In genomic region chr4:43399391-43400131, GRCm38 (mm10) we compare ENCODE assay signal across 9 mouse cellular contexts. TPM values are rescaled to one million over a fixed set of nuclear protein-coding genes. Genes with fewer than 3 reads are reported as not detected.
DNase-seq lines count a peak whose midpoint lies in the region; ATAC-seq lines count a peak whose summit lies in the region.
"Had no signal": no experiment of that assay in that cellular context is flagged by ENCODE, and none has a peak within 500 bp of the region (broad histone marks: within the 10 kb centered on the region; RNA-seq: fewer than 3 reads in every experiment).

No protein-coding gene starts in this region.

- 39% methylated on average over 31 of the region's 31 CpGs for WGBS in heart, embryonic 15.5 days
- WGBS in limb, embryonic 11.5 days, result 82% methylated on average over 31 of the region's 31 CpGs
- WGBS in stomach, embryonic 16.5 days, result 62% methylated on average over 31 of the region's 31 CpGs

- DNase-seq in retina, postnatal 1 day, result peak; percentile 21
- no peak for DNase-seq in retina, embryonic 14.5 days (ENCODE audit: low spot score)
- DNase-seq in limb, embryonic 11.5 days (ENCODE audit: low spot score), result no peak
- DNase-seq in natural killer cell, adult 2 months (ENCODE audit: low spot score in 2 of 2), result no peak
- no peak for DNase-seq in layer of hippocampus, postnatal 25 days (ENCODE audit: extremely low spot score in 1 of 2, low spot score in 1 of 2)

- ATAC-seq in heart, embryonic 15.5 days (replicated peaks; ENCODE audit: insufficient number of reproducible peaks, insufficient read depth, low FRiP score, low read depth), result peak; percentile 77
- ATAC-seq in limb, embryonic 11.5 days (ENCODE audit: insufficient number of reproducible peaks, low FRiP score, low TSS enrichment, low read depth), result no peak
- ATAC-seq in stomach, embryonic 16.5 days (ENCODE audit: insufficient read depth, low FRiP score), result peak; percentile 25; the same call in 1 of the 2 replicates
- no peak for ATAC-seq in activated CD4-positive, CD25-positive, alpha-beta regulatory T cell, adult 4 months

- H3K4me1 ChIP-seq in heart, embryonic 15.5 days (replicated peaks), result peaks cover 62% of the 10 kb centered on the region
- peaks cover 24% of the 10 kb centered on the region; the same call in 1 of the 2 replicates for H3K4me1 ChIP-seq in limb, embryonic 11.5 days (ENCODE audit: control insufficient read depth, insufficient read depth, low read length)
- peaks cover 50% of the 10 kb centered on the region for H3K4me1 ChIP-seq in stomach, embryonic 16.5 days (ENCODE audit: control insufficient read depth, insufficient read depth, low read length)

- H3K4me2 ChIP-seq in heart, embryonic 15.5 days, result peak overlapping the region; percentile 59
- H3K4me2 ChIP-seq in limb, embryonic 11.5 days (ENCODE audit: low read depth, severe bottlenecking), result no peak overlapping the region
- peak overlapping the region; percentile 21; the same call in 1 of the 2 replicates for H3K4me2 ChIP-seq in stomach, embryonic 16.5 days (ENCODE audit: low read depth, low read length)

- H3K4me3 ChIP-seq in heart, embryonic 15.5 days, result peak overlapping the region; percentile 34
- no peak overlapping the region for H3K4me3 ChIP-seq in limb, embryonic 11.5 days (ENCODE audit: low read depth, low read length)
- H3K4me3 ChIP-seq in stomach, embryonic 16.5 days (replicated peaks; ENCODE audit: low read length), result no peak overlapping the region

- no peaks in the 10 kb centered on the region for H3K9me3 ChIP-seq in heart, embryonic 15.5 days (replicated peaks)
- H3K9me3 ChIP-seq in limb, embryonic 11.5 days (ENCODE audit: control insufficient read depth, low read length), result no peaks in the 10 kb centered on the region
- H3K9me3 ChIP-seq in stomach, embryonic 16.5 days (replicated peaks; ENCODE audit: control insufficient read depth, low read length), result no peaks in the 10 kb centered on the region

- H3K36me3 ChIP-seq in heart, embryonic 15.5 days, result no peaks in the 10 kb centered on the region
- no peaks in the 10 kb centered on the region for H3K36me3 ChIP-seq in limb, embryonic 11.5 days (ENCODE audit: control insufficient read depth, insufficient read depth, low read length)
- no peaks in the 10 kb centered on the region for H3K36me3 ChIP-seq in stomach, embryonic 16.5 days (ENCODE audit: control insufficient read depth, insufficient read depth, low read length)

- H3K27me3 ChIP-seq in heart, embryonic 15.5 days, result no peaks in the 10 kb centered on the region
- no peaks in the 10 kb centered on the region for H3K27me3 ChIP-seq in limb, embryonic 11.5 days (ENCODE audit: control insufficient read depth, insufficient read depth, low read length)
- H3K27me3 ChIP-seq in stomach, embryonic 16.5 days (ENCODE audit: control insufficient read depth, insufficient read depth, low read length), result no peaks in the 10 kb centered on the region

- H3K27ac ChIP-seq in heart, embryonic 15.5 days, result peak overlapping the region; percentile 93
- H3K27ac ChIP-seq in limb, embryonic 11.5 days (replicated peaks; ENCODE audit: low read depth, low read length), result 0 out of 2 replicates have a peak overlapping the region, but pooled peaks have one; percentile 18
- peak overlapping the region; percentile 84 for H3K27ac ChIP-seq in stomach, embryonic 16.5 days (ENCODE audit: low read length)

- H3K9ac ChIP-seq in heart, embryonic 15.5 days, result peak overlapping the region; percentile 49
- no peak overlapping the region for H3K9ac ChIP-seq in limb, embryonic 11.5 days (ENCODE audit: low read length)
- peak overlapping the region; percentile 34; the same call in 1 of the 2 replicates for H3K9ac ChIP-seq in stomach, embryonic 16.5 days (ENCODE audit: low read length)

RNA-seq across cellular contexts. Expression of gene Rusc2, which starts 17.8 kb away (rescaled TPM):
- polyA plus RNA-seq in heart, embryonic 15.5 days (2015; fragmentation: Nextera tagmentation; extraction: Ambion mirVana), result 14.7 and 17.2 TPM in 2 replicates
- polyA plus RNA-seq in limb, embryonic 11.5 days (2014; fragmentation: Nextera tagmentation; extraction: Ambion mirVana), result 3.5 and 4.5 TPM in 2 replicates
- polyA plus RNA-seq in stomach, embryonic 16.5 days (2015; fragmentation: Nextera tagmentation; extraction: Ambion mirVana), result 10.4 and 15.1 TPM in 2 replicates
- polyA plus RNA-seq in activated CD4-positive, CD25-positive, alpha-beta regulatory T cell, adult 4 months (2017; shearing (Covaris generic)), result not detected
- total RNA-seq in layer of hippocampus, postnatal 25 days (2021), result 100 to 1,000 TPM; 122 to 123 TPM

RNA-seq across cellular contexts. Expression of gene Fam166b, which starts 29.4 kb away (rescaled TPM):
- 0.16 and 0.18 TPM in 2 replicates for polyA plus RNA-seq in heart, embryonic 15.5 days (2015; fragmentation: Nextera tagmentation; extraction: Ambion mirVana)
- 0.14 TPM in 1 of 2 replicates, not detected in the other for polyA plus RNA-seq in limb, embryonic 11.5 days (2014; fragmentation: Nextera tagmentation; extraction: Ambion mirVana)
- not detected in 2 replicates for polyA plus RNA-seq in stomach, embryonic 16.5 days (2015; fragmentation: Nextera tagmentation; extraction: Ambion mirVana)
- not detected for polyA plus RNA-seq in activated CD4-positive, CD25-positive, alpha-beta regulatory T cell, adult 4 months (2017; shearing (Covaris generic))
- total RNA-seq in layer of hippocampus, postnatal 25 days (2021), result 1 to 10 TPM in 1 of 2 experiments, under 1 TPM in 1; 0.59 to 3.1 TPM

RNA-seq across cellular contexts. Expression of gene Tesk1, which starts 42.2 kb away (rescaled TPM):
- polyA plus RNA-seq in heart, embryonic 15.5 days (2015; fragmentation: Nextera tagmentation; extraction: Ambion mirVana), result 3.1 and 5.8 TPM in 2 replicates
- 9.8 TPM in 2 replicates for polyA plus RNA-seq in limb, embryonic 11.5 days (2014; fragmentation: Nextera tagmentation; extraction: Ambion mirVana)
- polyA plus RNA-seq in stomach, embryonic 16.5 days (2015; fragmentation: Nextera tagmentation; extraction: Ambion mirVana), result 1.7 TPM in 2 replicates
- 1 to 10 TPM in 1 of 2 experiments, under 1 TPM in 1; 0.48 to 1.1 TPM for polyA plus RNA-seq in activated CD4-positive, CD25-positive, alpha-beta regulatory T cell, adult 4 months (2017; shearing (Covaris generic))
- total RNA-seq in layer of hippocampus, postnatal 25 days (2021), result 10 to 100 TPM; 74.1 to 77.6 TPM

RNA-seq across cellular contexts. Expression of gene Cd72, which starts 54.9 kb away (rescaled TPM):
- 2.1 and 5.2 TPM in 2 replicates for polyA plus RNA-seq in heart, embryonic 15.5 days (2015; fragmentation: Nextera tagmentation; extraction: Ambion mirVana)
- 2.4 and 4.0 TPM in 2 replicates for polyA plus RNA-seq in limb, embryonic 11.5 days (2014; fragmentation: Nextera tagmentation; extraction: Ambion mirVana)
- polyA plus RNA-seq in stomach, embryonic 16.5 days (2015; fragmentation: Nextera tagmentation; extraction: Ambion mirVana), result 2.6 and 3.5 TPM in 2 replicates
- 10 to 100 TPM; 63.4 to 67.4 TPM for polyA plus RNA-seq in activated CD4-positive, CD25-positive, alpha-beta regulatory T cell, adult 4 months (2017; shearing (Covaris generic))
- total RNA-seq in layer of hippocampus, postnatal 25 days (2021), result under 1 TPM in 1 of 2 experiments, not detected in 1; 0.22 TPM
- total RNA-seq: layer of hippocampus, adult 18-20 months had no signal

Comparison
In these comparisons a context has a peak if more than half of its experiments do, and no peak if none do; other contexts are left out.
1. ATAC-seq: peak in heart, embryonic 15.5 days (single experiment) and stomach, embryonic 16.5 days (single experiment); none in limb, embryonic 11.5 days (single experiment) and activated CD4-positive, CD25-positive, alpha-beta regulatory T cell, adult 4 months (single experiment).
2. H3K27ac ChIP-seq: peak in every context shown above with its lines; median percentile 93 in heart, embryonic 15.5 days; 84 in stomach, embryonic 16.5 days; 18 in limb, embryonic 11.5 days.